Mouse (Mus musculus): ENCODE data around the gene Trpv2.

- TF ChIP-seq NRF1 (IDR thresholded peaks at IDR 0.05; ENCODE audit: insufficient read depth, low read depth, low read length, poor library complexity, severe bottlenecking) (no peak), TCF12 (IDR thresholded peaks at IDR 0.05; ENCODE audit: low read depth, low read length) (no peak), ELF1 (IDR thresholded peaks at IDR 0.05; ENCODE audit: low read depth, low read length) (no peak), ZNF384 (IDR thresholded peaks at IDR 0.05; ENCODE audit: low read depth, low read length) (no peak), CTCF (IDR thresholded peaks at IDR 0.05 in 2 of 3, conservative IDR thresholded peaks at IDR 0.05 in 1 of 3; ENCODE audit: control insufficient read depth in 1 of 3, insufficient read depth in 1 of 3, low read depth in 2 of 3, low read length in 3 of 3, poor library complexity in 1 of 3, severe bottlenecking in 1 of 3) (no peak), NELFE (IDR thresholded peaks at IDR 0.05; ENCODE audit: low read depth, low read length) (no peak), POLR2A (IDR thresholded peaks at IDR 0.05; ENCODE audit: control insufficient read depth in 1 of 2, insufficient read depth in 1 of 2, low read depth in 1 of 2, low read length in 2 of 2, poor library complexity in 1 of 2) (no peak), GATA1 (IDR thresholded peaks at IDR 0.05; ENCODE audit: low read depth, low read length) (no peak), MAX (IDR thresholded peaks at IDR 0.05; ENCODE audit: low read length) (no peak)
Observed at GRCm38 (mm10) chr11:62637806-62638205, 63.5 kb downstream of the Trpv2 start.

Data from MEL (cell line).